8 mouse cellular contexts compared by ENCODE assay signal in genomic region chr11:106036548-106037417, GRCm38 (mm10). TPM values are rescaled to one million over a fixed set of nuclear protein-coding genes. Genes with fewer than 3 reads are reported as not detected.
DNase-seq lines count a peak whose midpoint lies in the region; ATAC-seq and TF ChIP-seq lines count a peak whose summit lies in the region.

Gene Dcaf7, plus strand, starts transcription at chr11:106036872.

- peaks cover 49% of the 10 kb centered on the region for H3K79me2 ChIP-seq in MEL (ENCODE audit: control insufficient read depth, insufficient read depth, low read length, poor library complexity)

- WGBS in cerebellum, adult 2 months = under 1% methylated on average over 66 of the region's 66 CpGs
- WGBS in forebrain, postnatal 0 days = 2% methylated on average over 65 of the region's 66 CpGs
- WGBS in lung, embryonic 15.5 days = under 1% methylated on average over 65 of the region's 66 CpGs

- peaks cover under 1 to 47% of the 10 kb centered on the region in 2 experiments; a peak in 3 of 4 replicates for H3K36me3 ChIP-seq in MEL (ENCODE audit: control insufficient read depth in 1 of 2, insufficient read depth in 2 of 2, low read length in 2 of 2)
- no peaks in the 10 kb centered on the region for H3K36me3 ChIP-seq in forebrain, postnatal 0 days (ENCODE audit: insufficient read depth)
- H3K36me3 ChIP-seq in lung, embryonic 15.5 days = no peaks in the 10 kb centered on the region

- no peak for TF ChIP-seq EP300 in MEL (IDR thresholded peaks at IDR 0.05; ENCODE audit: low read depth in 1 of 2, low read length in 2 of 2)

- DNase-seq in MEL (ENCODE audit: low read depth, low spot score) = peak; percentile 99
- peak; percentile 98 to 100 for DNase-seq in cerebellum, adult 2 months
- peak; percentile 100 for DNase-seq in forebrain, postnatal 0 days
- peak; percentile 97 for DNase-seq in heart, postnatal 4 days
- peak; percentile 98 to 99 for DNase-seq in layer of hippocampus, adult 8-10 months (ENCODE audit: low spot score in 2 of 2)
- peak; percentile 94 for DNase-seq in ovary, adult 18-20 months (ENCODE audit: low spot score)
- peak; percentile 99 for DNase-seq in thymus, postnatal 0 days (ENCODE audit: low spot score)

- no peaks in the 10 kb centered on the region for H3K27me3 ChIP-seq in MEL (ENCODE audit: control insufficient read depth in 1 of 2, insufficient read depth in 2 of 2, low read length in 2 of 2)
- H3K27me3 ChIP-seq in cerebellum, adult 2 months (ENCODE audit: control insufficient read depth, insufficient read depth, low read length) = no peaks in the 10 kb centered on the region
- no peaks in the 10 kb centered on the region for H3K27me3 ChIP-seq in forebrain, postnatal 0 days (ENCODE audit: insufficient read depth, low read length)
- H3K27me3 ChIP-seq in lung, embryonic 15.5 days = no peaks in the 10 kb centered on the region

- peak; percentile 98 for ATAC-seq in forebrain, postnatal 0 days
- peak; percentile 99 for ATAC-seq in lung, embryonic 15.5 days (ENCODE audit: borderline replicate concordance, extremely low read depth, low FRiP score, low TSS enrichment)

- TF ChIP-seq CTCF in MEL (IDR thresholded peaks at IDR 0.05 in 2 of 3, conservative IDR thresholded peaks at IDR 0.05 in 1 of 3; ENCODE audit: control insufficient read depth in 1 of 3, insufficient read depth in 1 of 3, low read depth in 2 of 3, low read length in 3 of 3, poor library complexity in 1 of 3, severe bottlenecking in 1 of 3) = no peak
- TF ChIP-seq CTCF in cerebellum, adult 2 months (IDR thresholded peaks at IDR 0.05; ENCODE audit: borderline replicate concordance, insufficient read depth, low read depth, low read length) = no peak
- TF ChIP-seq CTCF in forebrain, postnatal 0 days (IDR thresholded peaks at IDR 0.05; ENCODE audit: low read depth) = no peak

- H3K4me1 ChIP-seq in MEL (ENCODE audit: control insufficient read depth in 1 of 2, insufficient read depth in 2 of 2, low read length in 2 of 2) = peaks cover 20 to 41% of the 10 kb centered on the region in 2 experiments
- peaks cover 10% of the 10 kb centered on the region for H3K4me1 ChIP-seq in cerebellum, adult 2 months (ENCODE audit: control insufficient read depth, insufficient read depth, low read length)
- H3K4me1 ChIP-seq in forebrain, postnatal 0 days (ENCODE audit: insufficient read depth) = peaks cover 12% of the 10 kb centered on the region
- peaks cover 22% of the 10 kb centered on the region for H3K4me1 ChIP-seq in lung, embryonic 15.5 days

- TF ChIP-seq POLR2A in MEL (IDR thresholded peaks at IDR 0.05; ENCODE audit: control insufficient read depth in 1 of 2, insufficient read depth in 1 of 2, low read depth in 1 of 2, low read length in 2 of 2, poor library complexity in 1 of 2) = peak; percentile 72
- peak; percentile 57 for TF ChIP-seq POLR2A in cerebellum, adult 2 months (IDR thresholded peaks at IDR 0.05; ENCODE audit: borderline replicate concordance, insufficient read depth, low read length)

- no peaks in the 10 kb centered on the region for H3K9me3 ChIP-seq in MEL (replicated peaks; ENCODE audit: insufficient read depth, low read length)
- no peaks in the 10 kb centered on the region for H3K9me3 ChIP-seq in forebrain, postnatal 0 days (ENCODE audit: low read length)
- no peaks in the 10 kb centered on the region for H3K9me3 ChIP-seq in lung, embryonic 15.5 days

- peak within 1 kb of the TSS; percentile 64 for H3K4me2 ChIP-seq in forebrain, postnatal 0 days (ENCODE audit: low read depth)
- H3K4me2 ChIP-seq in lung, embryonic 15.5 days = peak within 1 kb of the TSS; percentile 90

- H3K9ac ChIP-seq in MEL (ENCODE audit: control insufficient read depth, low read depth, low read length, poor library complexity, severe bottlenecking) = peak within 1 kb of the TSS; percentile 91
- H3K9ac ChIP-seq in forebrain, postnatal 0 days = peak within 1 kb of the TSS; percentile 82
- H3K9ac ChIP-seq in lung, embryonic 15.5 days = peak within 1 kb of the TSS; percentile 82

- peak within 1 kb of the TSS; percentile 89 for H3K27ac ChIP-seq in MEL (ENCODE audit: control insufficient read depth, low read depth, low read length)
- H3K27ac ChIP-seq in cerebellum, adult 2 months (ENCODE audit: insufficient read depth, low read length) = peak within 1 kb of the TSS; percentile 49
- peak within 1 kb of the TSS; percentile 89 for H3K27ac ChIP-seq in forebrain, postnatal 0 days (ENCODE audit: low read depth, low read length)
- peak within 1 kb of the TSS; percentile 88 for H3K27ac ChIP-seq in lung, embryonic 15.5 days

- peak within 1 kb of the TSS; percentile 81 to 98 for H3K4me3 ChIP-seq in MEL (ENCODE audit: control insufficient read depth in 1 of 2, insufficient read depth in 1 of 2, low read depth in 2 of 2, low read length in 2 of 2)
- peak within 1 kb of the TSS; percentile 74 for H3K4me3 ChIP-seq in cerebellum, adult 2 months (replicated peaks; ENCODE audit: insufficient read depth, low read depth, low read length)
- H3K4me3 ChIP-seq in forebrain, postnatal 0 days (ENCODE audit: low read depth, low read length) = peak within 1 kb of the TSS; percentile 80
- H3K4me3 ChIP-seq in lung, embryonic 15.5 days = peak within 1 kb of the TSS; percentile 85

- no peak for TF ChIP-seq RAD21 in MEL (IDR thresholded peaks at IDR 0.05; ENCODE audit: low read depth, low read length)

TF ChIP-seq in MEL, 35 proteins besides CTCF, POLR2A, EP300 and RAD21:
- TF ChIP-seq JUND (IDR thresholded peaks at IDR 0.05; ENCODE audit: low read depth, low read length) = no peak
- TF ChIP-seq GATA1 (IDR thresholded peaks at IDR 0.05; ENCODE audit: low read depth, low read length) = no peak
- TF ChIP-seq USF1 (IDR thresholded peaks at IDR 0.05; ENCODE audit: low read depth, low read length) = peak; percentile 93
- TF ChIP-seq NELFE (IDR thresholded peaks at IDR 0.05; ENCODE audit: low read depth, low read length) = peak; percentile 88
- TF ChIP-seq TCF12 (IDR thresholded peaks at IDR 0.05; ENCODE audit: low read depth, low read length) = peak; percentile 40; the same call in 1 of the 2 replicates
- peak; percentile 92 for TF ChIP-seq CHD2 (IDR thresholded peaks at IDR 0.05; ENCODE audit: low read length)
- no peak for TF ChIP-seq BHLHE40 (IDR thresholded peaks at IDR 0.05; ENCODE audit: borderline replicate concordance, low read depth, low read length)
- no peak for TF ChIP-seq TAL1 (IDR thresholded peaks at IDR 0.05; ENCODE audit: low read length)
- no peak for TF ChIP-seq POLR2AphosphoS5 (IDR thresholded peaks at IDR 0.05; ENCODE audit: borderline replicate concordance, low read depth, low read length)
- TF ChIP-seq CHD1 (IDR thresholded peaks at IDR 0.05; ENCODE audit: low read depth, low read length) = no peak
- peak; percentile 88 for TF ChIP-seq HCFC1 (IDR thresholded peaks at IDR 0.05; ENCODE audit: low read depth, low read length)
- peak; percentile 6; the same call in 1 of the 2 replicates for TF ChIP-seq MAX (IDR thresholded peaks at IDR 0.05; ENCODE audit: low read length)
- TF ChIP-seq RCOR1 (IDR thresholded peaks at IDR 0.05; ENCODE audit: low read depth, low read length) = no peak
- no peak for TF ChIP-seq NRF1 (IDR thresholded peaks at IDR 0.05; ENCODE audit: insufficient read depth, low read depth, low read length, poor library complexity, severe bottlenecking)
- peak; percentile 84 for TF ChIP-seq MXI1 (IDR thresholded peaks at IDR 0.05; ENCODE audit: low read depth, low read length)
- no peak for TF ChIP-seq ETS1 (IDR thresholded peaks at IDR 0.05; ENCODE audit: low read depth, low read length)
- no peak for TF ChIP-seq MEF2A (IDR thresholded peaks at IDR 0.05; ENCODE audit: extremely low read depth, insufficient replicate concordance, low read depth, low read length, poor library complexity, severe bottlenecking)
- peak; percentile 43; the same call in 1 of the 2 replicates for TF ChIP-seq MYC (IDR thresholded peaks at IDR 0.05; ENCODE audit: low read depth, low read length)
- peak; percentile 72 for TF ChIP-seq TBP (IDR thresholded peaks at IDR 0.05; ENCODE audit: low read depth, low read length)
- TF ChIP-seq SMC3 (IDR thresholded peaks at IDR 0.05; ENCODE audit: low read depth, low read length) = no peak
- TF ChIP-seq ELF1 (IDR thresholded peaks at IDR 0.05; ENCODE audit: low read depth, low read length) = peak; percentile 78
- peak; percentile 76; the same call in 1 of the 2 replicates for TF ChIP-seq POLR2AphosphoS2 (IDR thresholded peaks at IDR 0.05; ENCODE audit: low read length)
- no peak for TF ChIP-seq ZKSCAN1 (IDR thresholded peaks at IDR 0.05; ENCODE audit: low read depth, low read length)
- no peak for TF ChIP-seq MYB (IDR thresholded peaks at IDR 0.05; ENCODE audit: low read depth, low read length)
- TF ChIP-seq MAFK (IDR thresholded peaks at IDR 0.05; ENCODE audit: borderline replicate concordance, low read depth, low read length) = no peak
- TF ChIP-seq ZMIZ1 (IDR thresholded peaks at IDR 0.05; ENCODE audit: low read depth, low read length) = peak; percentile 94
- TF ChIP-seq SIN3A (IDR thresholded peaks at IDR 0.05; ENCODE audit: low read length) = peak; percentile 86
- no peak for TF ChIP-seq UBTF (IDR thresholded peaks at IDR 0.05; ENCODE audit: borderline replicate concordance, insufficient read depth, low read depth, low read length)

RNA-seq across cellular contexts. Expression of gene Dcaf7, which starts in this region (rescaled TPM):
- 77.4 and 86.9 TPM in 2 replicates for total RNA-seq in MEL (2012; rRNA removed)
- polyA plus RNA-seq in MEL (2012; ENCODE audit: insufficient read depth in 1 of 2, insufficient read length in 2 of 2, low read depth in 1 of 2, low replicate concordance in 2 of 2, missing spikeins in 1 of 2) = 10 to 100 TPM; 65.5 to 88.2 TPM
- 86.9 and 89.6 TPM in 2 replicates for polyA plus RNA-seq in cerebellum, adult 2 months (2012; rRNA removed)
- total RNA-seq in forebrain, postnatal 0 days (2014; rRNA removed) = 150 and 222 TPM in 2 replicates
- polyA plus RNA-seq in forebrain, postnatal 0 days (2015; fragmentation: Nextera tagmentation; extraction: Ambion mirVana) = 79.1 and 115 TPM in 2 replicates
- 10 to 100 TPM; 60.9 to 66.5 TPM for total RNA-seq in heart, postnatal 4 days (2021)
- total RNA-seq in layer of hippocampus, adult 8-10 months (2022) = 100 to 1,000 TPM; 121 to 133 (median 126) TPM
- 64.3 and 67.8 TPM in 2 replicates for polyA plus RNA-seq in lung, embryonic 15.5 days (2015; fragmentation: Nextera tagmentation; extraction: Ambion mirVana)
- polyA plus RNA-seq in thymus, postnatal 0 days (2015; fragmentation: Nextera tagmentation; extraction: Ambion mirVana) = 44.0 and 48.3 TPM in 2 replicates

Comparison
In these comparisons a context has a peak if more than half of its experiments do, and no peak if none do; other contexts are left out.
1. Peak in every context shown above with its lines: DNase-seq, ATAC-seq, H3K4me3 ChIP-seq and H3K27ac ChIP-seq.